Mouse (Mus musculus): ENCODE measurements around the gene Evi2b.

DNA sequence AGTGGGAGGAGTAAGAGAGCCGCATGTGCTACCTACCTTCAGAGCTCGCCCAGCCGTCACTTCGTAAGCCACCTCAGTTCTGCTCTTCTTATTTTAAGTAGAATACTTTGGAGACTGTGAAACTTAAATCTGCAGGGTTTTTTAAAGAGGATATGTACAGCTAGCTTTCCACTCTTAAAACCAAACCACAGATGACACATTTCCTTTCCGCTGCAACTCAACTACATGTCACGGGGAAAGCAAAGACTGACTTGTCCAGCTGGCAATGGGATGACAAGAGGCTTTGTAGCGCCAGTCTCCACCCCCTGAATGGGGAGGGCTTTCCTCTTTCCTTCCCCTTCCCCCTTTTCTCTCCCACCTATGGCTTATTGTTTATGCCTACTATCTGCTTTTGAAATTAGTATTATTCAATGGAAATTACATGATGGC is 6.8 kb upstream of the Evi2b start, which contains the start of the genes Evi2 and Evi2a:
- TF ChIP-seq GATA1 (IDR thresholded peaks at IDR 0.05; ENCODE audit: borderline replicate concordance, low read length) (no peak), FLI1 (IDR thresholded peaks at IDR 0.05; ENCODE audit: low read length) (no peak)
